Mouse (Mus musculus): Measurements from ENCODE around the gene Vwa7. TPM values are rescaled to one million over a fixed set of nuclear protein-coding genes. Genes with fewer than 3 reads are reported as not detected.

Gene Vwa7
- 0.09 TPM in 1 of 2 replicates, not detected in the other for total RNA-seq (2023)

DNA sequence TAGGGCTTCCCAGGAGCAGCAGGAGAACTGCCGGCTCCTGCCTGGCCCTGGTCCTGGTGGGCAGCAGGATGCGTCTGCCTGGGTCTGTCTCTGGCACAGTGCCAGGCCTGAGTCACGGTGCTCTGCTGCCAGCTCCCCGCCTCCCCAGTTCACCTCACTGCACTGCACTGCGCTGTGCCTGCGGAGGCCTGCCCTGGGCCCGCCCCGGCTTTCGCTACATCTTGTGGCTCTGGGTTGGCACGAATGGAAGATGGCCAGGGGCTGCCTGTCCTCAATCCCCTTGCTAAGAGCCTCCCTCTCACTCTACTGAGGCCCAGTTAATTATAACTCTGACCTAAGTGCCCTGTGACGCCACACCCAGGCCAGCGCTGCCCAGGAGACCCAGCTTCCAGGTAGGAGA is at the start of gene Vwa7:
Gene Vwa7 (plus strand): TSS at position 204 of the 400 bp plus-strand sequence.

GRCm38 (mm10) chr17:34969822-34970221 is 46.6 kb upstream of the Vwa7 start, which contains the start of gene Gm20481:
TSS of gene Gm20481 (plus strand) at chr17:34969912.

GRCm38 (mm10) chr17:34972069-34972749 is 44.2 kb upstream of the Vwa7 start, which contains the start of the genes Hspa1a and Hspa1l:
TSS of gene Hspa1a (minus strand) at chr17:34972156.
TSS of gene Hspa1l (plus strand) at chr17:34972703.

DNA sequence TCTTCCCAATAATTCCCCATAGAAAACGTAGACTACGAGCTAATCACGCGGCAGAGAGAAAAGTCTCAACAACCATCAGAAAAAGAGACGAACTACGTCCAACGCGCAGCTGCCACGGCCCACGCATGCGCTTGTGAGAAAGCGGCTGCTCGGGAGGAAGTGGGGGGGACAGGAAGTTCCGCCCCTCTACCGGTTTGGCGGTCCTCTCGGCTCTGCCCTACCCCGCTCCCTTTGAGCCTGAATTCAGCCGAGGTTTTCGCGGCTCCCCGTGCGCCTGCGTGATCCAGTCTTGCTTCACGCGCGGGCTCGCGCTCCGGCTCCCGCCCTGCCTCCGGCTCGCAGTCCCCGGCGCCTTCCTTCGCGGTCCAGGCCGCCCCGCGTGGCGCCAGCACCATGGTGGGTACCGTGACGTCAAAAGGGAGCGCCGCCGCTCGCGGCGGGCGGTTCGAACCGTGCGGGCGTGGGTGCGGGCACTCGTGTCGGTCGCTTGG is 34.6 kb upstream of the Vwa7 start, which contains the start of gene Lsm2:
Gene Lsm2 (plus strand): TSS at position 173 of the 491 bp plus-strand sequence.

DNA sequence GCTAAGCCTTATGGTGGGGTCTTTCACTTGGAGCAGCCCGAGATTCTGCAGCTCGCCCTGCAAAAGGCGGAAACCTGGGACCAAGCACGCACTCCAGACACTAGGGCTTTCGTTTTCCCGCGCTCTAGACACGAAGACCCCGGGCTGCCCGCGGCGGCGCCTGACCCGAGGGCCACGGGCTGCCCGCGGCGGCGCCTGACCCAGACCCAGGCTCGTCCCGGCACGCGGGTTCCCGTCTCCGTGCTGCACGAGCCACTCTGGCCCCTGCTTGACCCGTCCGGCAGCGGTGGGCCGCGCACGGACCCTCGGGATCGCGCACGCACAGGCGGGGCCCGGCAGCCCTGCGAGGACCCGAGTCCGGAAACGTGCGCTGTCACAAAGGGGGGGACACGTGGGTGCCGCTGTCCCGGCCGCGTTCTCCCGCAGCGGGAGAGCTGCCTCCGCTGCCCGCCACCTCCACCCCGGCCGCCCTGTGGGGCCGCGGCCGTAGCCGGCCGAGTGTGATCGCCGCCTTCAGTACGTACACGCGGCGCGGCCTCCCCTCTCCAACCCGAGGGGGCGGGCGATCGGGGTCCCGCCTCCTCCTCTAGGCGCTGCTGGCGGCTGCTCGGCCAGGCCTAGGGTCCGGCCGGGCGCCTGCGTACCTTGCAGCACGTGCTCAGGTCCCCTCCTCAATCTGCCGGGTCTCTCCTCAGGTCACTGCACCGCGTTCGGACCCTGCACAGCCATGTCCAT is 15.5 kb upstream of the Vwa7 start, which contains the start of gene Vars:
Gene Vars (plus strand): TSS at position 271 of the 735 bp plus-strand sequence.

DNA sequence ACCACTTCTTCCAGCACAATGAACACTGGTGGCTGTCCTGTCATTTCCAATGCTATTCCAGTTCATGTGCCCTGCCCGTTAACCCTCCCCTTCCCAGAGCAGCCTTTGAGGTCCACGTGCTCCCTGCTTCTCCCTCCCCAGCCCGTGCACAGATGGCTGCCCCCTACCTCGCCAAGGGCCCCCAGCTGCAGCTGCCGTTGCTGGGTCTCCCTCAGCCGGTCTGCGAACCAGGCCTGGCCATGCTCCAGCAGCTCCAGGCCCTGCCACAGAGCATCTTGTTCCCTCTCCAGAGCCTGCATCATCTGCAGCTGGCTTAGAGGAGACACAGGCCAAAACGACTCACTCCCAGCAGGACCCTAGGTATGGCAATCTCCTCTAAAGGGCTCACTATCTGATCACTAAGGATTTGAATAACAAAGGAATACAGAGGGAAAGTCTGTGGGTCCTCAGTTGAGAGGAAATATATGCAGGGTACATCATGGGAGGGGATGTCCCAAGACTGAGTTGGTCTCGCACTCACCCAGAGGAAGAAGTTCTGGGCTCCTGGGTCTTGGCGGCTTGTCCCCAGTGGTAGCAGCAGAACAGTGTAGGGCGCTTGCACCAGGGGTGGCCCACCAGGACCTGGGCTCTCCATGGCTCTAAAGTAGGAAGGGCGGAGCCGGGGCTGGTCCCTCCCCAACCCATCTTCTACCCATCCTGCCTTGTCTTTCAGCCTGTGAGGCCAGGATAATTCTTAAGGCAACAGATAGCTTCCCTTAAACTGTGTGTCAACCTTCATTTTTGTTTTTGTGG is 11.1 kb downstream of the Vwa7 start, which contains the start of gene Sapcd1:
Gene Sapcd1 (minus strand): TSS at position 740 of the 792 bp plus-strand sequence.

GRCm38 (mm10) chr17:35046681-35047455 is 30.5 kb downstream of the Vwa7 start, which contains the start of gene Msh5:
TSS of gene Msh5 (minus strand) at chr17:35046745.

GRCm38 (mm10) chr17:35049561-35050016 is 33.2 kb downstream of the Vwa7 start, which contains the start of gene Clic1:
TSS of gene Clic1 (plus strand) at chr17:35049966.

GRCm38 (mm10) chr17:35058911-35059892 is 42.8 kb downstream of the Vwa7 start, which contains the start of gene Ddah2:
TSS of gene Ddah2 (plus strand) at chr17:35059035.

DNA sequence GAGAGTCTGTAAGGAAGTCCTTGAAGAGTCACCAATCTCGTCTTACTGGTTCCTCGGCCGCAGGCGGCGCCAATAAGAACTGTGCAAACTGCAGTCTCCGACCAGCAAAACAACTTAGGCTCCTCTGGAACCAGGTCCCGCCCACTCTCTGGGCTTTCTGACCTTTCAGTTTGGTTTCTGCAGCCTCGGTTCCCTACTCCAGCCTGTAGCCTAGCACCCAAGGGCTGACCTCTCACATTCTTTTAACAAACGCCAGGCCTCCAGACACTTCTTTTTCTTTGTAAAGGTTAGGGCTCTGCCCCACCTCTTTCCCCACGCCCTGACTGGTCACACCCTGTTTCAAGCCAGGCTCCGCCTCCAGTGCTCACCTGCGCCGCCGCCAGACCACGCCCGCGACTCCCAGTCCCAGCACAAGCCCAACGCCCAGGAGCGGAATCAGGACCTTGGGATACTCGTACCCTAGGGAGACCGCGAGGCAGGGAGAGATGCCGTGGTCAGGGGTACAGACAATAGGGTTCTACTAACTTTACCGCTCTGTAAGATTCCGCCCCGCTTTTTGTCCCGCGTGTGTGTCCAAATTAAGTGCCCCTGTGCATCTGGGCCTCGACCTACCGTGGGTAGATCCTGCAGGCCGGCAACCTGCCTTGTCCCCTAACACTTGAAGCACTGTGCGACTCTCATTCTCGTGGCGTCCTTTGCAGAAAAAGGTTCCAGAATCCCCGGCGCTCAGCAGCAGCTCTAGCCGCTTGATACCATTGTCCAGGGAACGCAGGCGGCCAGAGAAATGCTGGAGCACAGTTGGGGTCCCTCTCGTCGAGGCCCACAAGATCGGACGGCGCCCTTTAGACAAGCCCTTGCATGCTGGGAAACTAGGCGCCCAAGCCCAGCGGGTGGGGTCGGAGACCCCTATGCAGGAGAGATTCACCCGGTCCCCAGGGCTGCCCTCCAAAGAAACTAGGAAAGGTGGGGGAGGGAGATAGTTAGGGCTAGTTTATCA is 48.9 kb downstream of the Vwa7 start, which contains the start of gene Ly6g6c:
Gene Ly6g6c (plus strand): TSS at position 438 of the 997 bp plus-strand sequence.

DNA sequence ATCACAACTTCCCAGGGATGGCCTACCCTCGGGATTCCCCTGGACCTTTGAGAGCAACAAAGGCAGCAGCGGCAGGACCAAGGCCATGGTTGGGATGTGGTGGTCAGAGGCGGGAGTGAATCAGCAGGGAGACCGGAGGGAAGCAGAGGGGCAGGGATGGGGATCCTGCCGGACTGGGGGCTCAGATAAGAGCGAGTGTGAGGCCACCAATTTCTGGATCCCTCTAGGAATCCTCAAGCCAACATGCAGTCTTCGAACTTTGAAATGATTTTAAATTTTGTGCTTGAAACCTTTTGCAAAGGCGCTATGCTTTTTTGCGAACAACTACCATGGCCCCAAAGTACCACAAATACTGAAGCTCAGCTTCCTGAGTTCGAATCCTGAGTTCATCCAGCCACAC is 49.7 kb downstream of the Vwa7 start, which contains the start of gene Mpig6b:
Gene Mpig6b (minus strand): TSS at position 101 of the 400 bp plus-strand sequence.

Other genes with a start within 250 kb of the Vwa7 start
- not detected in 2 replicates for gene Cyp21a1, start 212.0 kb upstream of the Vwa7 start, total RNA-seq (2023)
- 42.3 and 63.0 TPM in 2 replicates for gene Stk19, start 179.6 kb upstream of the Vwa7 start, total RNA-seq (2023)
- 34.5 and 46.7 TPM in 2 replicates for gene Dxo, start 179.6 kb upstream of the Vwa7 start, total RNA-seq (2023)
- 95.9 and 147 TPM in 2 replicates for gene Skiv2l, start 166.4 kb upstream of the Vwa7 start, total RNA-seq (2023)
- gene Nelfe, start 166.2 kb upstream of the Vwa7 start, total RNA-seq (2023) = 24.5 and 28.2 TPM in 2 replicates
- gene Cfb, start 154.1 kb upstream of the Vwa7 start, total RNA-seq (2023) = 1.3 TPM in 1 of 2 replicates, not detected in the other
- gene Zbtb12, start 137.1 kb upstream of the Vwa7 start, total RNA-seq (2023) = 0.70 and 1.4 TPM in 2 replicates
- gene Gm20547, start 134.5 kb upstream of the Vwa7 start, total RNA-seq (2023) = not detected in 2 replicates
- not detected in 2 replicates for gene C2, start 118.3 kb upstream of the Vwa7 start, total RNA-seq (2023)
- 49.5 and 66.6 TPM in 2 replicates for gene Ehmt2, start 118.1 kb upstream of the Vwa7 start, total RNA-seq (2023)
- 0.25 TPM in 1 of 2 replicates, not detected in the other for gene Slc44a4, start 102.1 kb upstream of the Vwa7 start, total RNA-seq (2023)
- 87.8 and 101 TPM in 2 replicates for gene Neu1, start 85.3 kb upstream of the Vwa7 start, total RNA-seq (2023)
- gene Hspa1b, start 57.3 kb upstream of the Vwa7 start, total RNA-seq (2023) = 25.6 and 50.7 TPM in 2 replicates
- not detected in 2 replicates for gene Gm20481, start 46.7 kb upstream of the Vwa7 start, total RNA-seq (2023)
- 36.0 and 76.5 TPM in 2 replicates for gene Hspa1a, start 44.4 kb upstream of the Vwa7 start, total RNA-seq (2023)
- gene Hspa1l, start 43.9 kb upstream of the Vwa7 start, total RNA-seq (2023) = 0.16 TPM in 1 of 2 replicates, not detected in the other
- 15.3 and 22.7 TPM in 2 replicates for gene Lsm2, start 34.7 kb upstream of the Vwa7 start, total RNA-seq (2023)
- 51.6 and 57.8 TPM in 2 replicates for gene Vars, start 15.6 kb upstream of the Vwa7 start, total RNA-seq (2023)
- gene Sapcd1, start 11.4 kb downstream of the Vwa7 start, total RNA-seq (2023) = 0.86 and 1.9 TPM in 2 replicates
- gene Msh5, start 30.2 kb downstream of the Vwa7 start, total RNA-seq (2023) = 3.5 and 11.1 TPM in 2 replicates
- 248 and 288 TPM in 2 replicates for gene Clic1, start 33.4 kb downstream of the Vwa7 start, total RNA-seq (2023)
- gene Ddah2, start 42.5 kb downstream of the Vwa7 start, total RNA-seq (2023) = 1.4 and 2.6 TPM in 2 replicates
- not detected in 2 replicates for gene Ly6g6c, start 48.8 kb downstream of the Vwa7 start, total RNA-seq (2023)
- gene Mpig6b, start 49.6 kb downstream of the Vwa7 start, total RNA-seq (2023) = 0.47 TPM in 1 of 2 replicates, not detected in the other
- not detected in 2 replicates for gene Ly6g6e, start 60.3 kb downstream of the Vwa7 start, total RNA-seq (2023)
- not detected in 2 replicates for gene Ly6g6d, start 61.5 kb downstream of the Vwa7 start, total RNA-seq (2023)
- gene Ly6g6f, start 69.0 kb downstream of the Vwa7 start, total RNA-seq (2023) = 1.1 TPM in 1 of 2 replicates, not detected in the other
- 44.4 and 57.6 TPM in 2 replicates for gene Abhd16a, start 72.7 kb downstream of the Vwa7 start, total RNA-seq (2023)
- not detected in 2 replicates for gene Ly6g5c, start 91.7 kb downstream of the Vwa7 start, total RNA-seq (2023)
- gene Ly6g5b, start 98.8 kb downstream of the Vwa7 start, total RNA-seq (2023) = 13.3 and 14.5 TPM in 2 replicates
- 36.0 and 50.1 TPM in 2 replicates for gene Gpank1, start 104.9 kb downstream of the Vwa7 start, total RNA-seq (2023)
- gene Csnk2b, start 105.5 kb downstream of the Vwa7 start, total RNA-seq (2023) = 135 and 169 TPM in 2 replicates
- gene D17H6S53E, start 109.8 kb downstream of the Vwa7 start, total RNA-seq (2023) = 21.0 and 24.5 TPM in 2 replicates
- not detected in 2 replicates for gene Apom, start 115.5 kb downstream of the Vwa7 start, total RNA-seq (2023)
- gene Bag6, start 118.6 kb downstream of the Vwa7 start, total RNA-seq (2023) = 295 and 362 TPM in 2 replicates
- 170 and 191 TPM in 2 replicates for gene Prrc2a, start 148.3 kb downstream of the Vwa7 start, total RNA-seq (2023)
- 10.8 and 14.1 TPM in 2 replicates for gene Aif1, start 159.5 kb downstream of the Vwa7 start, total RNA-seq (2023)
- gene Lst1, start 171.9 kb downstream of the Vwa7 start, total RNA-seq (2023) = 410 and 626 TPM in 2 replicates
- 118 TPM in 2 replicates for gene Ltb, start 177.9 kb downstream of the Vwa7 start, total RNA-seq (2023)
- 115 TPM in 2 replicates for gene Tnf, start 185.4 kb downstream of the Vwa7 start, total RNA-seq (2023)
- not detected in 2 replicates for gene Lta, start 188.8 kb downstream of the Vwa7 start, total RNA-seq (2023)
- gene Gm16181, start 204.3 kb downstream of the Vwa7 start, total RNA-seq (2023) = 0.79 TPM in 1 of 2 replicates, not detected in the other
- 1.8 and 3.2 TPM in 2 replicates for gene Atp6v1g2, start 217.1 kb downstream of the Vwa7 start, total RNA-seq (2023)
- 18.5 and 19.9 TPM in 2 replicates for gene Nfkbil1, start 219.2 kb downstream of the Vwa7 start, total RNA-seq (2023)
- gene Ddx39b, start 225.2 kb downstream of the Vwa7 start, total RNA-seq (2023) = 185 and 239 TPM in 2 replicates
- 1,574 and 1,649 TPM in 2 replicates for gene H2-D1, start 246.2 kb downstream of the Vwa7 start, total RNA-seq (2023)

Measured in neutrophil, adult 65 days (primary cell).